In the genomic region with DNA sequence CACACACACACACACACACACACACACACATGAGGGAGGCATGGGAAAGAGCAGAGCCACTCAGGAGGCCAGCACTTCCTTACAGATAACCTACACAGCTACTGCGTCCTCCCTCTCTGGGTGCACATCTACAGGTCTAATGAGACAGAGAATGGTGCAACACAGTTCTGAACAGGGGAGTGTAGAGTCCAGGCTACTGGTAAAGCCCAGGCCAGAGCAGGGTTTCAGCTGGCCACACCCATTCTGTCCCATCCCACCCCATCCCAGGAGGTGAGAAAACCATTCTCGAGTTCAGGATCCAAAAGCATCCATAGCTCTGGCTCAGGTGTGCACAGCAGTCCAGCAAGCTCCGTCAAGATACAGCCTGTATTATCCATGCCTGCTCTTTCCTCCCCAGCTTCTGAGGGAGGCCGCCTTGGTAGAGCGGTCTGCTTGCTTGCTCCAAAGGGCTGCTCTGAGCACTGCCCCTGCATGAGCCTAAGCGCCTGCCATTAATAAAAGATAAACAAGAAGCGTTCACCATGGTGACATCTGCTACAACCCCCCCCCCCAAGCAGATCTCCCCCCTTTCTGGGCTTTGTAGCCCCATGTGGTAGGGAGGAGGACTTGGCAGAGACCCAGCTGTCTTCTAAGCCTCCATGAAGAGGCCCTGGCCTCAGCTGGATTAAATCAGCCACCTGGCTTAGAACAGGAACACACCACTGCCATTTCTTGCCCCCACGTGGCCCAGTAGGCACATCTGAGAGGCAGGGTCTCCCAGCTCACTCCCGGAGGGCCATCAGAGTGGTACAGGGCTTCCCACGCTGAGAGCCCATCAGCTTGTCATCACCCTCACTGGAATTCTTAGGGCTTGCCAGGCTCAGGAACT, we compare ENCODE assay signal across 8 mouse cellular contexts.
A peak's percentile ranks its signal among the peaks of the same experiment; 100 is the strongest.
DNase-seq lines count a peak whose midpoint lies in the region; ATAC-seq and TF ChIP-seq lines count a peak whose summit lies in the region.

No protein-coding gene starts in this region.

- TF ChIP-seq POLR2A in cerebellum, adult 2 months (IDR thresholded peaks at IDR 0.05; ENCODE audit: borderline replicate concordance, insufficient read depth, low read length) = no peak

- no peak overlapping the region for H3K27ac ChIP-seq in heart, embryonic 11.5 days (ENCODE audit: low read depth, low read length)
- H3K27ac ChIP-seq in neural tube, embryonic 15.5 days (replicated peaks) = no peak overlapping the region
- H3K27ac ChIP-seq in cerebellum, adult 2 months (ENCODE audit: insufficient read depth, low read length) = no peak overlapping the region

- no peak for TF ChIP-seq CTCF in cerebellum, adult 2 months (IDR thresholded peaks at IDR 0.05; ENCODE audit: borderline replicate concordance, insufficient read depth, low read depth, low read length)

- H3K36me3 ChIP-seq in heart, embryonic 11.5 days (ENCODE audit: control insufficient read depth, insufficient read depth, low read length) = no peaks in the 10 kb centered on the region
- H3K36me3 ChIP-seq in neural tube, embryonic 15.5 days = no peaks in the 10 kb centered on the region

- no peak overlapping the region for H3K9ac ChIP-seq in heart, embryonic 11.5 days (ENCODE audit: low read depth, low read length)
- no peak overlapping the region for H3K9ac ChIP-seq in neural tube, embryonic 15.5 days (replicated peaks)

- peaks cover 15% of the 10 kb centered on the region for H3K4me1 ChIP-seq in heart, embryonic 11.5 days (ENCODE audit: control insufficient read depth, insufficient read depth, low read length)
- peaks cover 20% of the 10 kb centered on the region for H3K4me1 ChIP-seq in neural tube, embryonic 15.5 days
- H3K4me1 ChIP-seq in cerebellum, adult 2 months (ENCODE audit: control insufficient read depth, insufficient read depth, low read length) = no peaks in the 10 kb centered on the region

- H3K4me2 ChIP-seq in heart, embryonic 11.5 days = no peak overlapping the region
- no peak overlapping the region for H3K4me2 ChIP-seq in neural tube, embryonic 15.5 days

- H3K27me3 ChIP-seq in heart, embryonic 11.5 days (ENCODE audit: control insufficient read depth, insufficient read depth, low read length) = no peaks in the 10 kb centered on the region
- H3K27me3 ChIP-seq in neural tube, embryonic 15.5 days (replicated peaks) = no peaks in the 10 kb centered on the region
- no peaks in the 10 kb centered on the region for H3K27me3 ChIP-seq in cerebellum, adult 2 months (ENCODE audit: control insufficient read depth, insufficient read depth, low read length)

- DNase-seq in gastrocnemius, postnatal 10 days = peak; percentile 34
- DNase-seq in gastrocnemius, adult 18-20 months (ENCODE audit: low spot score) = no peak
- peak; percentile 10 for DNase-seq in brain, adult 2 months (ENCODE audit: low read depth, low spot score)
- DNase-seq in layer of hippocampus, postnatal 10 days (ENCODE audit: low spot score in 2 of 2) = peak; percentile 57 to 65
- no peak for DNase-seq in cerebellum, adult 2 months
- no peak for DNase-seq in natural killer cell, adult 2 months (ENCODE audit: low spot score in 2 of 2)

- H3K9me3 ChIP-seq in heart, embryonic 11.5 days (replicated peaks; ENCODE audit: control insufficient read depth, low read length) = no peaks in the 10 kb centered on the region
- no peaks in the 10 kb centered on the region for H3K9me3 ChIP-seq in neural tube, embryonic 15.5 days (replicated peaks)

- peak; percentile 65 for ATAC-seq in heart, embryonic 11.5 days (replicated peaks; ENCODE audit: insufficient number of reproducible peaks, low FRiP score, low TSS enrichment)
- peak; percentile 65; the same call in 1 of the 2 replicates for ATAC-seq in neural tube, embryonic 15.5 days (ENCODE audit: low FRiP score)

- H3K4me3 ChIP-seq in heart, embryonic 11.5 days (ENCODE audit: low read depth, low read length) = no peak overlapping the region
- no peak overlapping the region for H3K4me3 ChIP-seq in neural tube, embryonic 15.5 days (replicated peaks)
- no peak overlapping the region for H3K4me3 ChIP-seq in cerebellum, adult 2 months (replicated peaks; ENCODE audit: insufficient read depth, low read depth, low read length)

- WGBS in heart, embryonic 11.5 days (ENCODE audit: insufficient replicate concordance) = 48% methylated on average over 10 of the region's 10 CpGs
- WGBS in neural tube, embryonic 15.5 days = 32% methylated on average over 10 of the region's 10 CpGs
- WGBS in cerebellum, adult 2 months = 49% methylated on average over 10 of the region's 10 CpGs

Comparison
In these comparisons a context has a peak if more than half of its experiments do, and no peak if none do; other contexts are left out.
1. DNase-seq: peak in gastrocnemius, postnatal 10 days (single experiment), brain, adult 2 months (single experiment) and layer of hippocampus, postnatal 10 days (2 of 2); none in gastrocnemius, adult 18-20 months (single experiment), cerebellum, adult 2 months (0 of 2) and natural killer cell, adult 2 months (0 of 2).